Mouse (Mus musculus) thymus, postnatal 25 days (tissue): Measurements from ENCODE around the gene AC131692.1.
A peak's percentile ranks its signal among the peaks of the same experiment; 100 is the strongest.

ENCODE experiments used
- DNase-seq: peaks from one replicate; pipeline ENCODE4 v3.0.0; 2022

Gene AC131692.1

GRCm38 (mm10) chr19:6068951-6069350 lies 25.3 kb upstream of the AC131692.1 start:
- DNase-seq: peak; percentile 54

- DNase-seq: no peak
Observed at GRCm38 (mm10) chr19:6069851-6070250, 24.4 kb upstream of the AC131692.1 start.

GRCm38 (mm10) chr19:6070571-6071250 lies 23.5 kb upstream of the AC131692.1 start:
- DNase-seq: no peak

- DNase-seq: no peak
Observed at GRCm38 (mm10) chr19:6071261-6071660, 23.0 kb upstream of the AC131692.1 start.

- no peak for DNase-seq
Observed at GRCm38 (mm10) chr19:6073889-6074288, 20.3 kb upstream of the AC131692.1 start.

- peak; percentile 88 for DNase-seq
Observed at GRCm38 (mm10) chr19:6076564-6077393, 17.4 kb upstream of the AC131692.1 start, which contains the start of gene Vps51. Vps51 (minus strand) TSS chr19:6077231.

GRCm38 (mm10) chr19:6079983-6080480 lies 14.2 kb upstream of the AC131692.1 start, which contains the start of gene Tmem262:
Tmem262 (plus strand) TSS chr19:6080033.
- DNase-seq: no peak

- DNase-seq: no peak
Observed at GRCm38 (mm10) chr19:6082156-6082555, 12.1 kb upstream of the AC131692.1 start, which contains the start of gene Gm28374. Gm28374 (minus strand) TSS chr19:6082256.

- DNase-seq: peak; percentile 94
Observed at GRCm38 (mm10) chr19:6084478-6085248, 9.6 kb upstream of the AC131692.1 start, which contains the start of the genes Zfpl1 and Cdca5. Zfpl1 (minus strand) TSS chr19:6084956. Cdca5 (plus strand) TSS chr19:6084983.

- peak; percentile 70 for DNase-seq
Observed at GRCm38 (mm10) chr19:6085417-6085879, 8.8 kb upstream of the AC131692.1 start.

- no peak for DNase-seq
Observed at GRCm38 (mm10) chr19:6088841-6089240, 5.4 kb upstream of the AC131692.1 start.

GRCm38 (mm10) chr19:6097847-6098246 lies 3.6 kb downstream of the AC131692.1 start:
- DNase-seq: no peak

GRCm38 (mm10) chr19:6101186-6101585 lies 7.0 kb downstream of the AC131692.1 start:
- no peak for DNase-seq

GRCm38 (mm10) chr19:6102169-6102853 lies 8.1 kb downstream of the AC131692.1 start:
- no peak for DNase-seq

GRCm38 (mm10) chr19:6104476-6104875 lies 10.3 kb downstream of the AC131692.1 start:
- DNase-seq: no peak

GRCm38 (mm10) chr19:6105586-6105985 lies 11.4 kb downstream of the AC131692.1 start, which contains the start of gene Naaladl1:
Naaladl1 (plus strand) TSS chr19:6105782.
- DNase-seq: no peak

- no peak for DNase-seq
Observed at GRCm38 (mm10) chr19:6113116-6113515, 18.9 kb downstream of the AC131692.1 start.

- no peak for DNase-seq
Observed at GRCm38 (mm10) chr19:6116113-6116850, 22.1 kb downstream of the AC131692.1 start.

GRCm38 (mm10) chr19:6117346-6117985 lies 23.2 kb downstream of the AC131692.1 start:
- no peak for DNase-seq

GRCm38 (mm10) chr19:6117986-6118676 lies 23.9 kb downstream of the AC131692.1 start, which contains the start of gene Sac3d1:
Sac3d1 (minus strand) TSS chr19:6118650.
- DNase-seq: peak; percentile 90
